Mouse (Mus musculus) large intestine, adult 2 months (tissue): ENCODE measurements around the gene Glp2r. TPM values are rescaled to one million over a fixed set of nuclear protein-coding genes. Genes with fewer than 3 reads are reported as not detected.
A peak's percentile ranks its signal among the peaks of the same experiment; 100 is the strongest.

Source experiments
- DNase-seq: peaks from one replicate; pipeline ENCODE4 v3.0.0-alpha.2; 2012; ENCODE audit warnings: low read depth, low spot score
- WGBS: fragments of 180-500 bp; shearing (Covaris S2); methylation state at CpG from one replicate; pipeline ENCODE4 v1.1.7; 2018; 5-methylcytosine and 5-hydroxymethylcytosine counted together
- polyA plus RNA-seq: library from polyadenylated mRNA; depleted of rRNA; stranded (reverse); fragments of >200 nt; gene quantifications from 2 replicates; pipeline ENCODE4 v1.2.3, GENCODE M21; 2012; rRNA removed

The Glp2r gene
- polyA plus RNA-seq = 1.3 and 3.0 TPM in 2 replicates

GRCm38 (mm10) chr11:67771053-67771452 lies at the start of gene Glp2r:
TSS of gene Glp2r (minus strand) at chr11:67771153.
- DNase-seq = no peak
- 58% methylated on average over 14 of the region's 14 CpGs for WGBS

- 31% methylated on average over 4 of the region's 4 CpGs for WGBS
- no peak for DNase-seq
Measured at GRCm38 (mm10) chr11:67820221-67820620, 49.3 kb upstream of the Glp2r start.

- WGBS = 10% methylated on average over 5 of the region's 5 CpGs
- no peak for DNase-seq
Measured at GRCm38 (mm10) chr11:67819604-67820003, 48.7 kb upstream of the Glp2r start.

- DNase-seq = no peak
- WGBS = 59% methylated on average over 6 of the region's 6 CpGs
Measured at GRCm38 (mm10) chr11:67811535-67811934, 40.6 kb upstream of the Glp2r start.

- 68% methylated on average over 5 of the region's 5 CpGs for WGBS
- no peak for DNase-seq
Measured at GRCm38 (mm10) chr11:67808051-67808450, 37.1 kb upstream of the Glp2r start.

GRCm38 (mm10) chr11:67806832-67807597 lies 36.1 kb upstream of the Glp2r start:
- 72% methylated on average over 11 of the region's 11 CpGs for WGBS
- DNase-seq = no peak

- 96% methylated on average over 1 of the region's 1 CpGs for WGBS
- no peak for DNase-seq
Measured at GRCm38 (mm10) chr11:67805538-67805937, 34.6 kb upstream of the Glp2r start.

GRCm38 (mm10) chr11:67801169-67801568 lies 30.2 kb upstream of the Glp2r start:
- 30% methylated on average over 8 of the region's 8 CpGs for WGBS
- no peak for DNase-seq

- DNase-seq = no peak
Measured at GRCm38 (mm10) chr11:67800130-67800723, 29.3 kb upstream of the Glp2r start.

GRCm38 (mm10) chr11:67797931-67798330 lies 27.0 kb upstream of the Glp2r start, which contains the start of gene Dhrs7c:
TSS of gene Dhrs7c (plus strand) at chr11:67798187.
- 70% methylated on average over 7 of the region's 7 CpGs for WGBS
- DNase-seq = no peak

GRCm38 (mm10) chr11:67790182-67790581 lies 19.2 kb upstream of the Glp2r start:
- WGBS = 74% methylated on average over 11 of the region's 11 CpGs
- DNase-seq = no peak

GRCm38 (mm10) chr11:67774379-67774778 lies 3.4 kb upstream of the Glp2r start, which contains the start of gene Gsg1l2:
TSS of gene Gsg1l2 (plus strand) at chr11:67774608.
- DNase-seq = no peak
- 83% methylated on average over 12 of the region's 12 CpGs for WGBS

- 17% methylated on average over 8 of the region's 8 CpGs for WGBS
- DNase-seq = peak; percentile 18
Measured at GRCm38 (mm10) chr11:67772577-67772976, 1.6 kb upstream of the Glp2r start.

GRCm38 (mm10) chr11:67771691-67772090 lies 738 bp upstream of the Glp2r start:
- DNase-seq = no peak
- 64% methylated on average over 2 of the region's 2 CpGs for WGBS

- 58% methylated on average over 15 of the region's 15 CpGs for WGBS
- DNase-seq = no peak
Measured at GRCm38 (mm10) chr11:67757373-67758167, 13.4 kb downstream of the Glp2r start.

GRCm38 (mm10) chr11:67756287-67756686 lies 14.7 kb downstream of the Glp2r start:
- no peak for DNase-seq
- 86% methylated on average over 1 of the region's 1 CpGs for WGBS

- DNase-seq = no peak
Measured at GRCm38 (mm10) chr11:67741569-67741968, 29.4 kb downstream of the Glp2r start.

GRCm38 (mm10) chr11:67738846-67739490 lies 32.0 kb downstream of the Glp2r start:
- no peak for DNase-seq
- 30% methylated on average over 5 of the region's 5 CpGs for WGBS

GRCm38 (mm10) chr11:67738345-67738744 lies 32.6 kb downstream of the Glp2r start:
- WGBS = 64% methylated on average over 6 of the region's 6 CpGs
- no peak for DNase-seq

GRCm38 (mm10) chr11:67734597-67734996 lies 36.4 kb downstream of the Glp2r start:
- no peak for DNase-seq
- WGBS = 68% methylated on average over 3 of the region's 3 CpGs
